In genomic region chr7:89231200-89231790, GRCm38 (mm10) we compare ENCODE assay signal across 21 mouse cellular contexts.
DNase-seq lines count a peak whose midpoint lies in the region; ATAC-seq and TF ChIP-seq lines count a peak whose summit lies in the region.
"Had no signal": no experiment of that assay in that cellular context is flagged by ENCODE, and none has a peak within 500 bp of the region (broad histone marks: within the 10 kb centered on the region; RNA-seq: fewer than 3 reads in every experiment).

No protein-coding gene starts in this region.

- 65% methylated on average over 3 of the region's 3 CpGs for WGBS in forebrain, postnatal 0 days
- WGBS in forebrain, embryonic 12.5 days: 94% methylated on average over 3 of the region's 3 CpGs
- WGBS in midbrain, postnatal 0 days: 73% methylated on average over 3 of the region's 3 CpGs
- WGBS in midbrain, embryonic 15.5 days: 82% methylated on average over 3 of the region's 3 CpGs

- ATAC-seq in forebrain, postnatal 0 days: peak; percentile 68
- ATAC-seq in forebrain, embryonic 12.5 days (ENCODE audit: low FRiP score): no peak
- ATAC-seq in midbrain, postnatal 0 days (ENCODE audit: low FRiP score): no peak
- no peak for ATAC-seq in midbrain, embryonic 15.5 days (replicated peaks)
- ATAC-seq: intestine, postnatal 0 days had no signal

- no peak overlapping the region for H3K4me3 ChIP-seq in forebrain, postnatal 0 days (ENCODE audit: low read depth, low read length)
- H3K4me3 ChIP-seq in forebrain, embryonic 12.5 days (replicated peaks): no peak overlapping the region
- H3K4me3 ChIP-seq in midbrain, postnatal 0 days (ENCODE audit: low read depth, low read length): no peak overlapping the region
- H3K4me3 ChIP-seq in midbrain, embryonic 15.5 days: no peak overlapping the region
- H3K4me3 ChIP-seq: embryonic facial prominence, embryonic 12.5 days; heart, embryonic 13.5 days; hindbrain, embryonic 15.5 days; kidney, embryonic 15.5 days; limb, embryonic 15.5 days; liver, embryonic 15.5 days; midbrain, embryonic 12.5 days; neural tube, embryonic 13.5 days had no signal

- H3K27me3 ChIP-seq in forebrain, postnatal 0 days (ENCODE audit: insufficient read depth, low read length): no peaks in the 10 kb centered on the region
- H3K27me3 ChIP-seq in forebrain, embryonic 12.5 days: no peaks in the 10 kb centered on the region
- no peaks in the 10 kb centered on the region for H3K27me3 ChIP-seq in midbrain, postnatal 0 days (ENCODE audit: insufficient read depth, low read length)
- no peaks in the 10 kb centered on the region for H3K27me3 ChIP-seq in midbrain, embryonic 15.5 days (replicated peaks)
- H3K27me3 ChIP-seq: embryonic facial prominence, embryonic 12.5 days; heart, embryonic 13.5 days; hindbrain, embryonic 15.5 days; kidney, embryonic 15.5 days; limb, embryonic 15.5 days; liver, embryonic 15.5 days; neural tube, embryonic 13.5 days had no signal

- DNase-seq in adrenal gland, postnatal 14 days: peak; percentile 10
- DNase-seq in adrenal gland, adult 8-10 months: no peak
- peak; percentile 52 for DNase-seq in forebrain, postnatal 0 days
- DNase-seq in midbrain, postnatal 0 days (ENCODE audit: low spot score): peak; percentile 31
- DNase-seq in left cerebral cortex, postnatal 36 days (ENCODE audit: low spot score in 2 of 2): no peak
- DNase-seq: kidney, postnatal 4 days; lung, postnatal 10 days; right cerebral cortex, adult 18-20 months; thymus, postnatal 36 days had no signal

- intact Hi-C loops in left cerebral cortex, postnatal 36 days (cut with DNase I): no loop called here

- no peak overlapping the region for H3K9ac ChIP-seq in forebrain, postnatal 0 days
- no peak overlapping the region for H3K9ac ChIP-seq in forebrain, embryonic 12.5 days
- no peak overlapping the region for H3K9ac ChIP-seq in midbrain, postnatal 0 days (replicated peaks; ENCODE audit: low read length, poor library complexity, severe bottlenecking)
- no peak overlapping the region for H3K9ac ChIP-seq in midbrain, embryonic 15.5 days
- H3K9ac ChIP-seq: embryonic facial prominence, embryonic 12.5 days; heart, embryonic 13.5 days; hindbrain, embryonic 15.5 days; kidney, embryonic 15.5 days; limb, embryonic 15.5 days; liver, embryonic 15.5 days; midbrain, embryonic 12.5 days; neural tube, embryonic 13.5 days had no signal

- no peaks in the 10 kb centered on the region for H3K36me3 ChIP-seq in forebrain, postnatal 0 days (ENCODE audit: insufficient read depth)
- no peaks in the 10 kb centered on the region for H3K36me3 ChIP-seq in forebrain, embryonic 12.5 days (replicated peaks)
- H3K36me3 ChIP-seq in midbrain, postnatal 0 days (ENCODE audit: insufficient read depth, low read length): no peaks in the 10 kb centered on the region
- no peaks in the 10 kb centered on the region for H3K36me3 ChIP-seq in midbrain, embryonic 15.5 days (replicated peaks)
- H3K36me3 ChIP-seq: embryonic facial prominence, embryonic 12.5 days; heart, embryonic 13.5 days; hindbrain, embryonic 15.5 days; limb, embryonic 15.5 days; midbrain, embryonic 12.5 days; neural tube, embryonic 13.5 days had no signal

- no peak overlapping the region for H3K4me2 ChIP-seq in forebrain, postnatal 0 days (ENCODE audit: low read depth)
- H3K4me2 ChIP-seq in forebrain, embryonic 12.5 days: no peak overlapping the region
- no peak overlapping the region for H3K4me2 ChIP-seq in midbrain, postnatal 0 days (ENCODE audit: low read depth, low read length, poor library complexity, severe bottlenecking)
- no peak overlapping the region for H3K4me2 ChIP-seq in midbrain, embryonic 15.5 days
- H3K4me2 ChIP-seq: embryonic facial prominence, embryonic 12.5 days; heart, embryonic 13.5 days; hindbrain, embryonic 15.5 days; kidney, embryonic 15.5 days; limb, embryonic 15.5 days; liver, embryonic 15.5 days; midbrain, embryonic 12.5 days; neural tube, embryonic 13.5 days had no signal

- H3K4me1 ChIP-seq in forebrain, postnatal 0 days (ENCODE audit: insufficient read depth): no peaks in the 10 kb centered on the region
- peaks cover 8% of the 10 kb centered on the region for H3K4me1 ChIP-seq in forebrain, embryonic 12.5 days
- no peaks in the 10 kb centered on the region for H3K4me1 ChIP-seq in midbrain, postnatal 0 days (ENCODE audit: insufficient read depth, low read length)
- no peaks in the 10 kb centered on the region for H3K4me1 ChIP-seq in midbrain, embryonic 15.5 days
- H3K4me1 ChIP-seq: embryonic facial prominence, embryonic 12.5 days; hindbrain, embryonic 15.5 days; kidney, embryonic 15.5 days; limb, embryonic 15.5 days; liver, embryonic 15.5 days; neural tube, embryonic 13.5 days had no signal

- H3K9me3 ChIP-seq in forebrain, postnatal 0 days (ENCODE audit: low read length): no peaks in the 10 kb centered on the region
- no peaks in the 10 kb centered on the region for H3K9me3 ChIP-seq in forebrain, embryonic 12.5 days
- no peaks in the 10 kb centered on the region for H3K9me3 ChIP-seq in midbrain, postnatal 0 days (ENCODE audit: low read length)
- no peaks in the 10 kb centered on the region for H3K9me3 ChIP-seq in midbrain, embryonic 15.5 days
- H3K9me3 ChIP-seq: embryonic facial prominence, embryonic 12.5 days; G1E; heart, embryonic 13.5 days; hindbrain, embryonic 15.5 days; kidney, embryonic 15.5 days; limb, embryonic 15.5 days; liver, embryonic 15.5 days; midbrain, embryonic 12.5 days; neural tube, embryonic 13.5 days had no signal

- no peak for TF ChIP-seq CTCF in forebrain, postnatal 0 days (IDR thresholded peaks at IDR 0.05; ENCODE audit: low read depth)
- TF ChIP-seq CTCF in midbrain, postnatal 0 days (IDR thresholded peaks at IDR 0.05): no peak

- H3K27ac ChIP-seq in forebrain, postnatal 0 days (ENCODE audit: low read depth, low read length): no peak overlapping the region
- no peak overlapping the region for H3K27ac ChIP-seq in forebrain, embryonic 12.5 days
- H3K27ac ChIP-seq in midbrain, postnatal 0 days (ENCODE audit: low read depth, low read length): no peak overlapping the region
- H3K27ac ChIP-seq in midbrain, embryonic 15.5 days: no peak overlapping the region
- H3K27ac ChIP-seq: embryonic facial prominence, embryonic 12.5 days; heart, embryonic 13.5 days; hindbrain, embryonic 15.5 days; kidney, embryonic 15.5 days; limb, embryonic 15.5 days; liver, embryonic 15.5 days; midbrain, embryonic 12.5 days; neural tube, embryonic 13.5 days had no signal

Comparison
In these comparisons a context has a peak if more than half of its experiments do, and no peak if none do; other contexts are left out.
1. DNase-seq: peak in adrenal gland, postnatal 14 days (single experiment), forebrain, postnatal 0 days (single experiment) and midbrain, postnatal 0 days (single experiment); none in adrenal gland, adult 8-10 months (single experiment) and left cerebral cortex, postnatal 36 days (0 of 2).